Mouse (Mus musculus) cerebellum, adult 2 months (tissue): ENCODE measurements around the gene C2cd6. TPM values are rescaled to one million over a fixed set of nuclear protein-coding genes. Genes with fewer than 3 reads are reported as not detected.
A peak's percentile ranks its signal among the peaks of the same experiment; 100 is the strongest.

Source experiments
- DNase-seq, 2 experiments: peaks; one replicate each; pipeline ENCODE4 v3.0.0; 2021
- H3K27ac ChIP-seq: fragments of 200-500 bp; 2 replicates; pipeline ENCODE4 v1.5.1; 2012; ENCODE audit warnings: low read length, control low read depth, inconsistent platforms; ENCODE audit not compliant: insufficient read depth
- H3K27me3 ChIP-seq: fragments of 200-500 bp; 2 replicates; pipeline ENCODE4 v1.6.1; 2012; ENCODE audit warnings: inconsistent platforms, mild to moderate bottlenecking, low read length, moderate library complexity; ENCODE audit not compliant: control insufficient read depth, insufficient read depth
- H3K4me1 ChIP-seq: fragments of 200-500 bp; 2 replicates; pipeline ENCODE4 v1.6.1; 2011; ENCODE audit warnings: low read length; ENCODE audit not compliant: control insufficient read depth, insufficient read depth
- H3K4me3 ChIP-seq: fragments of 200-500 bp; replicated peaks from 2 replicates; pipeline ENCODE3; 2011; ENCODE audit warnings: mild to moderate bottlenecking, low read depth, low read length, control low read depth; ENCODE audit not compliant: insufficient read depth
- CTCF ChIP-seq: fragments of 200-500 bp; IDR thresholded peaks from 2 replicates; pipeline ENCODE4 v1.5.1; 2011; ENCODE audit warnings: low read depth, mild to moderate bottlenecking, control low read depth, low read length, moderate library complexity, borderline replicate concordance; ENCODE audit not compliant: insufficient read depth
- POLR2A ChIP-seq: fragments of 200-500 bp; IDR thresholded peaks from 2 replicates; pipeline ENCODE4 v1.6.1; 2011; ENCODE audit warnings: low read length, control low read depth, borderline replicate concordance; ENCODE audit not compliant: insufficient read depth
- WGBS: fragments of 180-500 bp; shearing (Covaris S2); methylation state at CpG from one replicate; pipeline ENCODE4 v1.1.7; 2018; 5-methylcytosine and 5-hydroxymethylcytosine counted together
- polyA plus RNA-seq: library from polyadenylated mRNA; depleted of rRNA; stranded (reverse); fragments of >200 nt; gene quantifications from 2 replicates; pipeline ENCODE4 v1.2.3, GENCODE M21; 2012; rRNA removed

The C2cd6 gene
- not detected in 2 replicates for polyA plus RNA-seq

DNA sequence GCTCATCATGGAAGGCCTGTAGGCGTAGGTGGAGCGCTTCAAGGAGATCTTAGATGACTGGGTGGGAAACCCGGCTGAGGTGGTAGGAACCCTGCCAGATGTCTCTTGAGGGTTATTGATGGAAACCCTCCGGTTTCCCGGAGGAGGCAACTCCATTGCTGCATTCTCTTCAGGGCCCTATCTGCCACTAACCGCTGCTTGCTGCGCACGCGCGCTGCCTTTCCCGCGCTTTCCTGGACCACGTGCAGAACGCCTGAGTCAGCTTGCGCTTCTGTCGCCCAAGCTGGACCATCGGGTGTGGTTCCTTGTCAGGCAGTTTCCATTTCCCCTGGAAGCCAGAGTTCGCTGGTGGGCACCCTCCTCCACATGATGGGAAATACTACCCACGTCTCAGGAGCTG, at the start of gene C2cd6:
Gene C2cd6, minus strand, starts transcription at position 196 of the 400 bp plus-strand sequence.
- Histone ChIP-seq H3K27ac (no peak within 1 kb of the TSS), H3K27me3 (no peaks in the 10 kb centered on the region), H3K4me3 (no peak within 1 kb of the TSS), H3K4me1 (no peaks in the 10 kb centered on the region)
- WGBS: 94% methylated on average over 19 of the region's 19 CpGs
- no peak for TF ChIP-seq CTCF
- no peak for TF ChIP-seq POLR2A
- DNase-seq: no peak

DNA sequence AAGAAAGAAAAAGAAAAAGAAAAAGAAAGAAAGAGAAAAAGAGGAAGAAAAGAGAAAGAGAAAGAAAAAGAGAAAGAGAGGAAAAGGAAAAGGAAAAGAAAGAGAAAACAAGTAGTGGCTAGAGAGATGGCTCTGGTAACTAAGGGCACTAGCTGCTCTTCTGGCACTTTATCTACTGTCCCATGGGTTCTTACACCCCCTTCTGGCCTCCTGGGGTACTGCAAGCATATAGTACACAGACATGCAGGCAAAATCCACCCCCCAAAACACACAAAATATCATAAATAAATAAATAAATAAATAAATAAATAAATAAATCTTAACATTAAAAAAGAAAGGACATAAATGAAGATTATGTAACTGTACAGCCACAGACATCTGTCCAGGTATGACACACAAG, 48.1 kb upstream of the C2cd6 start:
- peak; percentile 22 to 42 for DNase-seq
- TF ChIP-seq POLR2A: no peak
- TF ChIP-seq CTCF: peak; percentile 62
- no peak overlapping the region for H3K4me3 ChIP-seq
- no peaks in the 10 kb centered on the region for H3K4me1 ChIP-seq
- no peak overlapping the region for H3K27ac ChIP-seq
- no peaks in the 10 kb centered on the region for H3K27me3 ChIP-seq

DNA sequence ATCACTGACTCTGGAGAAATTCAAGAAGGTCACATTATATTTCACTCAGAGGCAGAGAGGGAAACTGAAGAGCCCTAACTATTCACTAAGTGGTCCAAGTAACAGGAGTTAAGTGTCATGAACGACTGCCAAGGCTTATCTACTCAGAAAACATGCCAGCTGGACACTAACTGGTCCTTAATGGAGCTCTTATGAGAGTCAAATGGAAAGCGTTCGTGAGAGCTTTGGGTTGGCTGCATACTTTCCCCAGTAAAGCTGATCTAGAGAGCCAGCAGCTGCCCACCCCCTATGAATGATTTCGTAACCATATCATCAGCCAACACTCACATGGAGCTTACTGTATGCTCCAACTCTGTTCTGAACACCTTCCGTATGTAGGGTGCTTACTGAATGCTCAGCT, 39.7 kb upstream of the C2cd6 start:
- no peak for TF ChIP-seq CTCF
- TF ChIP-seq POLR2A: no peak
- Histone ChIP-seq H3K27ac (no peak overlapping the region), H3K4me1 (no peaks in the 10 kb centered on the region), H3K4me3 (no peak overlapping the region), H3K27me3 (no peaks in the 10 kb centered on the region)
- no peak for DNase-seq
- 33% methylated on average over 5 of the region's 5 CpGs for WGBS

DNA sequence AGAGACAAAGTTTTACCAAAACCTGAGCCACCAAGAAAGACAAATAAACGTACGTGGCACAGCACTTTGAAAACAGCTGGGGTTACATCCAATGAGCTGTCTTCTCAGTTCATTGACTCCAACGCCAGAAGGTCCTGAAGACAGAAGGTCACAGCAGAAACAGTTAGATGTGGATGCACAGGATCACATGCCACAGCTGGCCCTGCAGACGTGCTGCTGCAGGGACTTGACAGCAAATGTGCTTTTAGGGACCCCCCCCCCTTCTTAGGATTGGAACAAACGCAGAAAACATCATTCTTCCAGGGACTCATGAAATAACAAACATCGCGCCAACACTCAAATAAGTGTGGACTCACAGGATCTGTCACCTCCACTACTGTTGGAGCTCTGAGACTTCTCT, 34.2 kb upstream of the C2cd6 start:
- no peak overlapping the region for H3K27ac ChIP-seq
- H3K4me1 ChIP-seq: no peaks in the 10 kb centered on the region
- no peak for DNase-seq
- 68% methylated on average over 7 of the region's 7 CpGs for WGBS
- H3K27me3 ChIP-seq: no peaks in the 10 kb centered on the region
- no peak overlapping the region for H3K4me3 ChIP-seq
- TF ChIP-seq POLR2A (no peak), CTCF (no peak)

DNA sequence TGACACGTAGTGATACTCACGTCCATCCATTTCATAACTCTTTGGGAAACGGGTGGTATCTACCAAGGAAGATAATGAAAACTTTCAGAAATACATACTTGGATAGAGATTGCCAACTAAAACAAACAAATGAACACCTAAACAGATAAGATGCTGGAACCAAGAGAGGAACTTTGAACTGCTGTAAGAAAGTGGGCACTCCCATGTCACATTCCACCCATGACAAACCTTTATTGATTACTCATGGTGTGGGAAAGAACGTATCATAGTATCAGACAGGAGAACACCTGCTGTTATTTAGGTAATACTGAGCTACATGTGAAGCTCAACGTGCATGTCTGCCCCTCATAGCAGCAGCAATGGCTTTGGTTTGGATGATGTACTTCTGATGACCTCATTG, 30.9 kb upstream of the C2cd6 start:
- 78% methylated on average over 5 of the region's 5 CpGs for WGBS

DNA sequence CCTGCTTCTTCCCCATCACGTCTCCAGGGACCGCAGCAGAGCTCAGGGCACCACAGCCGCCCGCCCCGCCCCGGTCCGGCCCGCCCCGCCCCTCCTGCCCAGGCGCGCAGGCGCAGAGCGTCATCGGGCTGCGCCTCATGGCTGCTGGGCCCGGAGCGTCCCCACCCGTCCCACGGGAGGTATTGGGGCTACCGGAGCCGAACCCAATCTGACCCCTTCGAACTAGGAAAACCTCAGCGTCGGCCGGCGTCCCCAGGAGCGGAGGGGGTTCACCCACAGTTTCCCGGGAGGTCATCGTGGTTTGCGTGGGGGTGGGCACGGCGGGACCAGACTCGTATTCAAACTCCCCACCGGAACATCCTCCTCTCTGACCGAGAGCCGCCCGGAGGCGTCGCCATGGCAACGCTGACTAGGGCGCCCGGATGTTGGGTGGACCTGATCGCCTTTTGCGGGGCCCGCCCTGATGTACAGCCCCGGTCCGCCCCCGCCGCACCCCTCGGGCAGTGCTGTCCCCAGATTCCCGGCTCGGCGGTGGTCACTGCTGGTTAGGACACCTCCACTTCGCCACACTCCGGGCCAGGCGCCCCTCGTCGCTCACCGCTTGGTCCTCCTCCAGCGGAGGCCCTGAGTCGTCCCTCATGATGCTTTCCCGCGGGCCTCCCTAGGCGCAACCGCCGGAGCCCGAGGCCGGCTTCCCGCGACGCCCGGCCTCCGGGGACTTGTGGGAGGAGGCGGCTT, 25.2 kb upstream of the C2cd6 start, which contains the start of gene Tmem237:
Gene Tmem237, minus strand, starts transcription at position 689 of the 738 bp plus-strand sequence.
- H3K4me1 ChIP-seq: no peaks in the 10 kb centered on the region; the same call in 1 of the 2 replicates
- DNase-seq: peak; percentile 93 to 95
- H3K4me3 ChIP-seq: peak within 1 kb of the TSS; percentile 99
- TF ChIP-seq POLR2A (peak; percentile 41; the same call in 1 of the 2 replicates), CTCF (no peak)
- H3K27ac ChIP-seq: peak within 1 kb of the TSS; percentile 70; the same call in 1 of the 2 replicates
- WGBS: under 1% methylated on average over 74 of the region's 74 CpGs
- no peaks in the 10 kb centered on the region for H3K27me3 ChIP-seq

More for the DNA sequence above, 30.9 kb upstream of the C2cd6 start:
- TF ChIP-seq POLR2A: no peak
- no peak for TF ChIP-seq CTCF
- DNase-seq: no peak
- H3K27ac ChIP-seq: no peak overlapping the region
- H3K27me3 ChIP-seq: no peaks in the 10 kb centered on the region
- H3K4me1 ChIP-seq: no peaks in the 10 kb centered on the region
- H3K4me3 ChIP-seq: no peak overlapping the region

DNA sequence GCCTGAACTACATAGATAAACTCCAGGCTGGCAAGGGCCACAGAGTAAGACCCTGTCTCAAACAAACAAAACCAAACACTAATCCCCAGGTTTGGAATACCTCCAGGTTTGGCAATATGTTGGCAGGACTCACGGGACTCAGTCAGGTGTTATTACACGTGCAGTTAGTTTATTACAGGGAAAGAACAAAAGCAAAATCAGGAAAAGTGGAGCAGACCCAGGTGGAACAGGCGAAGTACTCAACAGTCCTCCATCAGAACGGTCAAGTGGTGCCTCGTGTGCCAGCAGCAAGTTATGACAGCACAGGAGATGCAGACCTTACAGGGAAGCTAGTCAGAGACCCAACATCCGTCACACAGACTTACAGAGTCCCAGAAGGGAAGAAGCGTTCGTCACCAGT, 15.8 kb upstream of the C2cd6 start:
- Histone ChIP-seq H3K4me3 (no peak overlapping the region), H3K27me3 (no peaks in the 10 kb centered on the region), H3K27ac (no peak overlapping the region), H3K4me1 (no peaks in the 10 kb centered on the region)
- WGBS: 71% methylated on average over 8 of the region's 8 CpGs
- no peak for DNase-seq
- TF ChIP-seq POLR2A: no peak
- TF ChIP-seq CTCF: no peak

DNA sequence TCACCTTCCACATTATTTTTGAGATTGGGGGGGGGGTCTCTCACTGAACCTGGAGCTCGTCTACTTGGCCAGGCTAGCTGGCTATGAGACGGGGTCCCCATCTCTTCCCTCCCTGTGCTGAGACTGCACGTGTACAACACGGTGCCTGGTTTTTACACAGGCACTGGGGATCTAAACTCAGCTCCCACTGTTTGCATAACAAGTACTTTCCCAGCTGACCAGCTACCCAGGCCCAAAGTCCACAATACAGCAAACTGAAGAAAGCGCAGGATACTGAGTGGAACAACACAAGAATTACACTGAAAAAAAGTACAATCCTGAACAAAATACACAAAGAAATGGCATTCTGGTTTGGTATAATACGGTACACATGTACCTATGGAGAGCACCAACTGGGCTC, 7.4 kb upstream of the C2cd6 start:
- TF ChIP-seq CTCF (no peak), POLR2A (no peak)
- no peak overlapping the region for H3K4me3 ChIP-seq
- H3K27me3 ChIP-seq: no peaks in the 10 kb centered on the region
- DNase-seq: no peak
- no peak overlapping the region for H3K27ac ChIP-seq
- 93% methylated on average over 6 of the region's 6 CpGs for WGBS
- H3K4me1 ChIP-seq: no peaks in the 10 kb centered on the region
